Comparison of ENCODE assay signal across 8 mouse cellular contexts in the genomic region with DNA sequence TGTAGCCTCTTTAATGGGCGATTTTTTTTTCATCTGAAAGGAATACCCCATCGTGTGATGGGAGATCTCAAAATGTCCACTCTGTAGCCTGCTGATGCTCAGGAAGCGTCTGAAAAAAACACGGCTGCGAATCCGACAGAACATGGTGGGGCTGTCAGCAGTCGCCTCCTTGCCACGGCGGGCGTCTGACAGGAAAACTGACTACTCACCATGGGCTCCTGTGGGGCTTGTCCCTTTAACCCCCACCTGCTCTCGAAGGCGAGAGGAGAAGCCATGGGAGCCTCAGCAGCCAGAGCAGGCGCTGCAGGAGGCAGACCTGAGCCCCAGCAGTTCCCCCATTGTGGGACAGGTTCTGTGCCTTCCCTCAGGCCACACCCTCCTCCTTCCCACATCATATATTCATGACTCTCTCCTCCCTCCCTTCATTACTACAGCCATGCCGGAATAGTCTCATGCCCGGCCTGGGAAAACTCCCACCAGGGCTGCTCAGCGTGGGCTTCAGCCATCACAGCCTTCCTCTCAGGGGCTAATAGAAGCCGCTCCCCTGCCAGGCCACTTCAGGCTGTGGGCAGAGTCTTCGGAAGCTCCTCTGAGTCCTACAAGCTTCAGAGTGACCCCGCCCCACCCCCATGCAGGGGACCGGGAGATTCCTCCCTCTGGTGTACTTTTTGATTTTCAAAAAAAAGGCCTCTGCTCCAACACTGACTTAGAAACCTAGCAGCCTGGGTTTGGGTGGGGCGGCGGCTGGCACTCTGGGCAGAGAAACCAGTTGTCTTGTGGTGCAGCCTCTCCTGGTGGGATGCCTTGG. TPM values are rescaled to one million over a fixed set of nuclear protein-coding genes. Genes with fewer than 3 reads are reported as not detected.
A peak's percentile ranks its signal among the peaks of the same experiment; 100 is the strongest.
DNase-seq lines count a peak whose midpoint lies in the region; ATAC-seq and TF ChIP-seq lines count a peak whose summit lies in the region.

No protein-coding gene starts in this region.

- DNase-seq in heart, postnatal 4 days, result no peak
- peak; percentile 44 for DNase-seq in cerebellum, adult 8-10 months
- DNase-seq in midbrain, postnatal 0 days (ENCODE audit: low spot score), result peak; percentile 42
- no peak for DNase-seq in urinary bladder, postnatal 36 days (ENCODE audit: low spot score in 2 of 2)
- no peak for DNase-seq in urinary bladder, postnatal 10 days (ENCODE audit: low spot score)

- H3K27me3 ChIP-seq in heart, embryonic 16.5 days (ENCODE audit: control insufficient read depth, insufficient read depth, low read length), result no peaks in the 10 kb centered on the region
- H3K27me3 ChIP-seq in hindbrain, embryonic 13.5 days, result no peaks in the 10 kb centered on the region
- no peaks in the 10 kb centered on the region for H3K27me3 ChIP-seq in midbrain, postnatal 0 days (ENCODE audit: insufficient read depth, low read length)

- peak overlapping the region; percentile 61 for H3K4me2 ChIP-seq in heart, embryonic 16.5 days (ENCODE audit: low read depth, low read length)
- peak overlapping the region; percentile 82 for H3K4me2 ChIP-seq in hindbrain, embryonic 13.5 days
- H3K4me2 ChIP-seq in midbrain, postnatal 0 days (ENCODE audit: low read depth, low read length, poor library complexity, severe bottlenecking), result peak overlapping the region; percentile 67

- H3K36me3 ChIP-seq in heart, embryonic 16.5 days (ENCODE audit: control insufficient read depth, insufficient read depth), result no peaks in the 10 kb centered on the region
- H3K36me3 ChIP-seq in hindbrain, embryonic 13.5 days, result 0 out of 2 replicates have a peak, but pooled peaks cover 5% of the 10 kb centered on the region
- H3K36me3 ChIP-seq in midbrain, postnatal 0 days (ENCODE audit: insufficient read depth, low read length), result 0 out of 2 replicates have a peak, but pooled peaks cover 6% of the 10 kb centered on the region

- H3K9me3 ChIP-seq in heart, embryonic 16.5 days (replicated peaks; ENCODE audit: control insufficient read depth, low read length), result no peaks in the 10 kb centered on the region
- H3K9me3 ChIP-seq in hindbrain, embryonic 13.5 days, result no peaks in the 10 kb centered on the region
- no peaks in the 10 kb centered on the region for H3K9me3 ChIP-seq in midbrain, postnatal 0 days (ENCODE audit: low read length)

- TF ChIP-seq CTCF in midbrain, postnatal 0 days (IDR thresholded peaks at IDR 0.05), result no peak

- 36% methylated on average over 22 of the region's 22 CpGs for WGBS in heart, embryonic 16.5 days
- 20% methylated on average over 22 of the region's 22 CpGs for WGBS in hindbrain, embryonic 13.5 days
- WGBS in midbrain, postnatal 0 days, result 16% methylated on average over 22 of the region's 22 CpGs

- peak overlapping the region; percentile 56 for H3K9ac ChIP-seq in heart, embryonic 16.5 days (ENCODE audit: low read length)
- H3K9ac ChIP-seq in hindbrain, embryonic 13.5 days, result peak overlapping the region; percentile 95
- peak overlapping the region; percentile 91 for H3K9ac ChIP-seq in midbrain, postnatal 0 days (replicated peaks; ENCODE audit: low read length, poor library complexity, severe bottlenecking)

- H3K27ac ChIP-seq in heart, embryonic 16.5 days (ENCODE audit: low read length), result no peak overlapping the region
- peak overlapping the region; percentile 96 for H3K27ac ChIP-seq in hindbrain, embryonic 13.5 days
- H3K27ac ChIP-seq in midbrain, postnatal 0 days (ENCODE audit: low read depth, low read length), result peak overlapping the region; percentile 92

- ATAC-seq in heart, embryonic 16.5 days (replicated peaks; ENCODE audit: extremely low read depth, insufficient read depth, low FRiP score), result no peak
- ATAC-seq in hindbrain, embryonic 13.5 days (ENCODE audit: low FRiP score), result peak; percentile 40
- peak; percentile 31; the same call in 1 of the 2 replicates for ATAC-seq in midbrain, postnatal 0 days (ENCODE audit: low FRiP score)
- no peak for ATAC-seq in erythroid progenitor cell, adult 5-6 weeks (replicated peaks; ENCODE audit: low FRiP score, poor library complexity, severe bottlenecking)

- peaks cover 7% of the 10 kb centered on the region for H3K4me1 ChIP-seq in heart, embryonic 16.5 days (ENCODE audit: control insufficient read depth, insufficient read depth, low read length)
- H3K4me1 ChIP-seq in hindbrain, embryonic 13.5 days (replicated peaks), result peaks cover 37% of the 10 kb centered on the region
- peaks cover 9% of the 10 kb centered on the region; the same call in 1 of the 2 replicates for H3K4me1 ChIP-seq in midbrain, postnatal 0 days (ENCODE audit: insufficient read depth, low read length)

- peak overlapping the region; percentile 38 for H3K4me3 ChIP-seq in heart, embryonic 16.5 days (ENCODE audit: low read length)
- H3K4me3 ChIP-seq in hindbrain, embryonic 13.5 days, result peak overlapping the region; percentile 69
- H3K4me3 ChIP-seq in midbrain, postnatal 0 days (ENCODE audit: low read depth, low read length), result peak overlapping the region; percentile 57

RNA-seq across cellular contexts. Expression of gene Pebp1, which starts 44.5 kb away (rescaled TPM):
- polyA plus RNA-seq in heart, embryonic 16.5 days (2015; fragmentation: Nextera tagmentation; extraction: Ambion mirVana), result 599 and 652 TPM in 2 replicates
- total RNA-seq in heart, postnatal 4 days (2021), result 100 to 1,000 TPM; 395 to 401 TPM
- 1,027 and 1,043 TPM in 2 replicates for polyA plus RNA-seq in hindbrain, embryonic 13.5 days (2015; fragmentation: Nextera tagmentation; extraction: Ambion mirVana)
- total RNA-seq in midbrain, postnatal 0 days (2014; rRNA removed), result 1,240 and 1,525 TPM in 2 replicates
- 1,025 and 1,129 TPM in 2 replicates for polyA plus RNA-seq in midbrain, postnatal 0 days (2015; fragmentation: Nextera tagmentation; extraction: Ambion mirVana)
- total RNA-seq in erythroid progenitor cell, adult 5-6 weeks (2015; ENCODE audit: low replicate concordance), result 31.4 and 46.9 TPM in 2 replicates
- total RNA-seq in erythroid progenitor cell, adult 5-6 weeks (2017; ENCODE audit: low replicate concordance), result 11.6 and 17.5 TPM in 2 replicates

Comparison
In these comparisons a context has a peak if more than half of its experiments do, and no peak if none do; other contexts are left out.
1. ATAC-seq: peak in hindbrain, embryonic 13.5 days (single experiment) and midbrain, postnatal 0 days (single experiment); none in heart, embryonic 16.5 days (single experiment) and erythroid progenitor cell, adult 5-6 weeks (single experiment).
2. DNase-seq: peak in cerebellum, adult 8-10 months (single experiment) and midbrain, postnatal 0 days (single experiment); none in heart, postnatal 4 days (single experiment), urinary bladder, postnatal 36 days (0 of 2) and urinary bladder, postnatal 10 days (single experiment).
3. RNA of gene Pebp1, which starts 44.5 kb away (total RNA-seq): 1,240 to 1,525 TPM in midbrain, postnatal 0 days and 395 to 401 TPM in heart, postnatal 4 days; 11.6 to 46.9 TPM in erythroid progenitor cell, adult 5-6 weeks; every median in the first group is over 4 times any median in the second.
4. Peak in every context shown above with its lines, with median percentiles within 50 percentile points of each other: H3K4me2 ChIP-seq, H3K4me3 ChIP-seq and H3K9ac ChIP-seq.